Mouse (Mus musculus): ENCODE results near the gene Prex1. TPM values are rescaled to one million over a fixed set of nuclear protein-coding genes. Genes with fewer than 3 reads are reported as not detected.

Prex1 gene
- total and polyA plus RNA-seq, 3 experiments, result 5.5 to 19.5 (median 18.5) TPM

DNA sequence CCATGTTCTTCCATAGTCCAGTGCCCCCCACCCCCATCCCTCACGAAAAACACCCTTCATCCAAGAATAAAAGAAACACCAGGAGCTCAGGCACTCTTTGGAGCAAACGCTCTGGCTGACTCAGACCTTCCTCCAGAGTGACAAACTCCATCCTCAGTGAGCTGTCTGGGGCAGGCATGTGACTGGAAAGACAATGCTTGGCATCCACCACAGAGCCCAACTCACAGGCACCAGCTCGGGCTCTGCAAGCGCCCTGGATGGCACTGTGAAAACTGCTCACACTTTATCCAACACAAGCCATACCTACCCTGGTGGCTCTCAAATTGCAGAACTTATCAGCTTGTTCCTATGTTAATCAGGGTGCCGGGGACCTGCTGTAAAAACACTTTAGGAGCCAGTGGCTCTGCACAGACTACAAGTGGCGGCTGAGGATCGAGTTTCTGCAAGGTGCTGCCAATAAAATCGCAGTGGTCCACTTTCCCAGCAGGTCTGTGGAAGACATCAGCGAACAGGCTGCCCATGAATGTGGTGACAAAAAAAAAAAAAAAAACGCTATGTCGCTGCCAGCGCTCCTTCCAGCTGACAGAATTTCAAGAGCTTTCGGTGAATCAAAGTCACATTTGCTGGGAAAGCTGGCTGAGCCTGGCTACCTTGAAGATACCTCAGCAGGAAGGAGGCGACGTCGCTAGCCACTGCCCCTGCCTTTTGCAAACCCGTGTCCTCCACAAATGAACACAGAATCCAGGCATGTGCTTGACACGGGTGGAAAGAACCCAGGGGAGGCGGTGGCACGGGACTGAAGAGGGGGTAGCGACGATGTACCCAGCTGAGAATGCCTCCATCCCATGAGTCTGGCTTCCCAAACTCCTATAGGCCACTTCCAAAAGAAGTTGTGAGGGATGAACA is 45.6 kb downstream of the Prex1 start:
- H3K36me3 ChIP-seq (replicated peaks in 1 of 2; ENCODE audit: control insufficient read depth in 1 of 2, insufficient read depth in 1 of 2, low read length in 1 of 2), result peaks cover 1 to 32% of the 10 kb centered on the region in 2 experiments
- H3K4me2 ChIP-seq (ENCODE audit: insufficient read depth, low read depth, poor library complexity, severe bottlenecking), result no peak overlapping the region
- in situ Hi-C loops (cut with MboI; ENCODE audit: low pct_ligation_motif_present, low pct_unique_long_range_greater_than_20kb, low sequenced_read_pairs) (no loop called here), dilution Hi-C loops (cut with MboI; ENCODE audit: extremely low pct_ligation_motif_present, extremely low pct_unique_long_range_greater_than_20kb, low sequenced_read_pairs) (no loop called here)
- no peaks in the 10 kb centered on the region for H3K27me3 ChIP-seq (replicated peaks)
- no peak overlapping the region for H3K9ac ChIP-seq (ENCODE audit: insufficient read depth, low read depth)
- TF ChIP-seq BHLHE40 (IDR thresholded peaks at IDR 0.05; ENCODE audit: low read depth, low read length) (no peak), SMC3 (IDR thresholded peaks at IDR 0.05; ENCODE audit: low read depth, low read length) (no peak), KAT2A (IDR thresholded peaks at IDR 0.05; ENCODE audit: insufficient replicate concordance, low read length) (no peak), MAZ (IDR thresholded peaks at IDR 0.05; ENCODE audit: low read depth, low read length) (no peak), USF2 (conservative IDR thresholded peaks at IDR 0.05; ENCODE audit: low read depth, low read length) (no peak), E2F4 (IDR thresholded peaks at IDR 0.05; ENCODE audit: insufficient replicate concordance, low read depth, low read length) (no peak), TBP (conservative IDR thresholded peaks at IDR 0.05; ENCODE audit: low read depth, low read length) (no peak), ETS1 (conservative IDR thresholded peaks at IDR 0.05; ENCODE audit: low read depth, low read length) (no peak), MYC (IDR thresholded peaks at IDR 0.05; ENCODE audit: low read depth, low read length) (no peak), MAX (IDR thresholded peaks at IDR 0.05; ENCODE audit: low read length) (no peak), ZNF384 (IDR thresholded peaks at IDR 0.05; ENCODE audit: low read depth, low read length) (no peak)
- no peak overlapping the region for H3K27ac ChIP-seq (ENCODE audit: insufficient read depth, low read depth)
- peaks cover 28 to 78% of the 10 kb centered on the region in 2 experiments for H3K4me1 ChIP-seq (ENCODE audit: control insufficient read depth in 1 of 2, insufficient read depth in 2 of 2)
- no peak overlapping the region for H3K4me3 ChIP-seq (replicated peaks in 1 of 3; ENCODE audit: low read depth in 2 of 3, low read length in 2 of 3, poor library complexity in 1 of 3)
- no peak for DNase-seq (ENCODE audit: extremely low read depth)
- no peaks in the 10 kb centered on the region for H3K9me3 ChIP-seq (replicated peaks; ENCODE audit: low read length)
- H3K79me2 ChIP-seq (replicated peaks; ENCODE audit: control insufficient read depth, extremely low read depth, insufficient read depth, poor library complexity, severe bottlenecking), result no peaks in the 10 kb centered on the region

- no peaks in the 10 kb centered on the region for H3K9me3 ChIP-seq (replicated peaks; ENCODE audit: low read length)
- in situ Hi-C loops (cut with MboI; ENCODE audit: low pct_ligation_motif_present, low pct_unique_long_range_greater_than_20kb, low sequenced_read_pairs) (no loop called here), dilution Hi-C loops (cut with MboI; ENCODE audit: extremely low pct_ligation_motif_present, extremely low pct_unique_long_range_greater_than_20kb, low sequenced_read_pairs) (no loop called here)
- H3K9ac ChIP-seq (ENCODE audit: insufficient read depth, low read depth), result no peak overlapping the region
- peaks cover 33 to 74% of the 10 kb centered on the region in 2 experiments for H3K4me1 ChIP-seq (ENCODE audit: control insufficient read depth in 1 of 2, insufficient read depth in 2 of 2)
- H3K27me3 ChIP-seq (replicated peaks), result no peaks in the 10 kb centered on the region
- no peak overlapping the region for H3K27ac ChIP-seq (ENCODE audit: insufficient read depth, low read depth)
- no peak overlapping the region for H3K4me3 ChIP-seq (replicated peaks in 1 of 3; ENCODE audit: low read depth in 2 of 3, low read length in 2 of 3, poor library complexity in 1 of 3)
- H3K79me2 ChIP-seq (replicated peaks; ENCODE audit: control insufficient read depth, extremely low read depth, insufficient read depth, poor library complexity, severe bottlenecking), result no peaks in the 10 kb centered on the region
- TF ChIP-seq GABPA (IDR thresholded peaks at IDR 0.05; ENCODE audit: insufficient replicate concordance, low read depth, low read length), result no peak
- TF ChIP-seq TBP (conservative IDR thresholded peaks at IDR 0.05; ENCODE audit: low read depth, low read length), result no peak
- no peak for TF ChIP-seq POLR2AphosphoS2 (IDR thresholded peaks at IDR 0.05; ENCODE audit: low read depth, low read length)
- TF ChIP-seq CHD1 (IDR thresholded peaks at IDR 0.05; ENCODE audit: low read depth, low read length), result no peak
- no peak for TF ChIP-seq EP300 (IDR thresholded peaks at IDR 0.05; ENCODE audit: low read length)
- TF ChIP-seq BHLHE40 (IDR thresholded peaks at IDR 0.05; ENCODE audit: low read depth, low read length), result no peak
- no peak for TF ChIP-seq ZNF384 (IDR thresholded peaks at IDR 0.05; ENCODE audit: low read depth, low read length)
- TF ChIP-seq NRF1 (IDR thresholded peaks at IDR 0.05; ENCODE audit: low read depth, low read length), result no peak
- no peak for TF ChIP-seq NELFE (IDR thresholded peaks at IDR 0.05; ENCODE audit: low read depth, low read length)
- TF ChIP-seq RCOR1 (conservative IDR thresholded peaks at IDR 0.05; ENCODE audit: low read depth, low read length), result no peak
- no peak for TF ChIP-seq MAZ (IDR thresholded peaks at IDR 0.05; ENCODE audit: low read depth, low read length)
- no peak for TF ChIP-seq MEF2A (IDR thresholded peaks at IDR 0.05; ENCODE audit: borderline replicate concordance, low read depth, low read length)
- no peak for TF ChIP-seq HCFC1 (IDR thresholded peaks at IDR 0.05; ENCODE audit: low read depth, low read length)
- no peak for TF ChIP-seq UBTF (IDR thresholded peaks at IDR 0.05; ENCODE audit: low read depth, low read length)
- no peak for TF ChIP-seq USF2 (conservative IDR thresholded peaks at IDR 0.05; ENCODE audit: low read depth, low read length)
- TF ChIP-seq ZMIZ1 (IDR thresholded peaks at IDR 0.05; ENCODE audit: low read depth, low read length), result no peak
- no peak overlapping the region for H3K4me2 ChIP-seq (ENCODE audit: insufficient read depth, low read depth, poor library complexity, severe bottlenecking)
- H3K36me3 ChIP-seq (replicated peaks in 1 of 2; ENCODE audit: control insufficient read depth in 1 of 2, insufficient read depth in 1 of 2, low read length in 1 of 2), result peaks cover 0 to 30% of the 10 kb centered on the region in 2 experiments
- no peak for DNase-seq (ENCODE audit: extremely low read depth)
Measured at GRCm38 (mm10) chr2:166666175-166666574, 47.5 kb downstream of the Prex1 start.
